Mouse (Mus musculus): ENCODE measurements around the gene Zfand3. TPM values are rescaled to one million over a fixed set of nuclear protein-coding genes. Genes with fewer than 3 reads are reported as not detected.

Gene Zfand3
- polyA plus RNA-seq, 1 experiment: not detected

- peak overlapping the region; percentile 66 for H3K27ac ChIP-seq (ENCODE audit: insufficient read depth, low read depth, low read length)
- H3K4me1 ChIP-seq (ENCODE audit: control insufficient read depth, insufficient read depth, low read length): peaks cover 40% of the 10 kb centered on the region
- H3K4me3 ChIP-seq (ENCODE audit: insufficient read depth, low read depth, low read length): no peak overlapping the region
- TF ChIP-seq CTCF (IDR thresholded peaks at IDR 0.05; ENCODE audit: insufficient read depth, low read depth, low read length) (no peak), POLR2A (IDR thresholded peaks at IDR 0.05; ENCODE audit: insufficient read depth, low read depth, low read length) (no peak)
- 20% methylated on average over 20 of the region's 20 CpGs for WGBS
These were observed 183.8 kb downstream of the Zfand3 start for GRCm38 (mm10) chr17:30188031-30188981.

- TF ChIP-seq CTCF (IDR thresholded peaks at IDR 0.05; ENCODE audit: insufficient read depth, low read depth, low read length): no peak
- no peak for TF ChIP-seq POLR2A (IDR thresholded peaks at IDR 0.05; ENCODE audit: insufficient read depth, low read depth, low read length)
- H3K4me1 ChIP-seq (ENCODE audit: control insufficient read depth, insufficient read depth, low read length): peaks cover 59% of the 10 kb centered on the region
- 80% methylated on average over 11 of the region's 11 CpGs for WGBS
- no peak overlapping the region for H3K27ac ChIP-seq (ENCODE audit: insufficient read depth, low read depth, low read length)
- no peak overlapping the region for H3K4me3 ChIP-seq (ENCODE audit: insufficient read depth, low read depth, low read length)
These were observed 186.6 kb downstream of the Zfand3 start for GRCm38 (mm10) chr17:30191097-30191640.

- Histone ChIP-seq H3K27ac (ENCODE audit: insufficient read depth, low read depth, low read length) (peak overlapping the region; percentile 86), H3K4me3 (ENCODE audit: insufficient read depth, low read depth, low read length) (no peak overlapping the region), H3K4me1 (ENCODE audit: control insufficient read depth, insufficient read depth, low read length) (peaks cover 64% of the 10 kb centered on the region)
- 65% methylated on average over 26 of the region's 26 CpGs for WGBS
- no peak for TF ChIP-seq POLR2A (IDR thresholded peaks at IDR 0.05; ENCODE audit: insufficient read depth, low read depth, low read length)
- no peak for TF ChIP-seq CTCF (IDR thresholded peaks at IDR 0.05; ENCODE audit: insufficient read depth, low read depth, low read length)
These were observed 188.0 kb downstream of the Zfand3 start for GRCm38 (mm10) chr17:30192416-30193005.

- Histone ChIP-seq H3K4me1 (ENCODE audit: control insufficient read depth, insufficient read depth, low read length) (peaks cover 67% of the 10 kb centered on the region), H3K27ac (ENCODE audit: insufficient read depth, low read depth, low read length) (peak overlapping the region; percentile 86), H3K4me3 (ENCODE audit: insufficient read depth, low read depth, low read length) (no peak overlapping the region)
- no peak for TF ChIP-seq CTCF (IDR thresholded peaks at IDR 0.05; ENCODE audit: insufficient read depth, low read depth, low read length)
- no peak for TF ChIP-seq POLR2A (IDR thresholded peaks at IDR 0.05; ENCODE audit: insufficient read depth, low read depth, low read length)
- 78% methylated on average over 2 of the region's 2 CpGs for WGBS
These were observed 189.1 kb downstream of the Zfand3 start for GRCm38 (mm10) chr17:30193615-30194014.

- H3K4me3 ChIP-seq (ENCODE audit: insufficient read depth, low read depth, low read length): no peak overlapping the region
- peaks cover 69% of the 10 kb centered on the region for H3K4me1 ChIP-seq (ENCODE audit: control insufficient read depth, insufficient read depth, low read length)
- peak overlapping the region; percentile 86; the same call in 1 of the 2 replicates for H3K27ac ChIP-seq (ENCODE audit: insufficient read depth, low read depth, low read length)
- TF ChIP-seq CTCF (IDR thresholded peaks at IDR 0.05; ENCODE audit: insufficient read depth, low read depth, low read length) (no peak), POLR2A (IDR thresholded peaks at IDR 0.05; ENCODE audit: insufficient read depth, low read depth, low read length) (no peak)
- 41% methylated on average over 3 of the region's 3 CpGs for whole genome bisulfite sequencing
These were observed 189.6 kb downstream of the Zfand3 start for GRCm38 (mm10) chr17:30194091-30194490.

- no peak for TF ChIP-seq CTCF (IDR thresholded peaks at IDR 0.05; ENCODE audit: insufficient read depth, low read depth, low read length)
- no peak for TF ChIP-seq POLR2A (IDR thresholded peaks at IDR 0.05; ENCODE audit: insufficient read depth, low read depth, low read length)
- H3K27ac ChIP-seq (ENCODE audit: insufficient read depth, low read depth, low read length): peak overlapping the region; percentile 60
- no peak overlapping the region for H3K4me3 ChIP-seq (ENCODE audit: insufficient read depth, low read depth, low read length)
- WGBS: 36% methylated on average over 11 of the region's 11 CpGs
- peaks cover 72% of the 10 kb centered on the region for H3K4me1 ChIP-seq (ENCODE audit: control insufficient read depth, insufficient read depth, low read length)
These were observed 190.3 kb downstream of the Zfand3 start for GRCm38 (mm10) chr17:30194629-30195445.

GRCm38 (mm10) chr17:30195591-30196183 lies 191.2 kb downstream of the Zfand3 start:
- no peak overlapping the region; the same call in 1 of the 2 replicates for H3K27ac ChIP-seq (ENCODE audit: insufficient read depth, low read depth, low read length)

More at GRCm38 (mm10) chr17:30195591-30196183, 191.2 kb downstream of the Zfand3 start:
- TF ChIP-seq POLR2A (IDR thresholded peaks at IDR 0.05; ENCODE audit: insufficient read depth, low read depth, low read length): no peak
- TF ChIP-seq CTCF (IDR thresholded peaks at IDR 0.05; ENCODE audit: insufficient read depth, low read depth, low read length): no peak
- WGBS: 81% methylated on average over 21 of the region's 21 CpGs
- Histone ChIP-seq H3K4me3 (ENCODE audit: insufficient read depth, low read depth, low read length) (no peak overlapping the region), H3K4me1 (ENCODE audit: control insufficient read depth, insufficient read depth, low read length) (peaks cover 81% of the 10 kb centered on the region)

Data from olfactory bulb, adult 2 months (tissue).